Mouse (Mus musculus) central nervous system, embryonic 18 days (tissue): Measurements from ENCODE around the gene Gins3. TPM values are rescaled to one million over a fixed set of nuclear protein-coding genes. Genes with fewer than 3 reads are reported as not detected.

Experiments
- polyA plus RNA-seq: library from polyadenylated mRNA; depleted of rRNA; stranded (reverse); fragments of >200 nt; gene quantifications from 2 replicates; pipeline ENCODE4 v1.2.3, GENCODE M21; 2012; rRNA removed

The Gins3 gene
- polyA plus RNA-seq: 3.1 and 3.9 TPM in 2 replicates

GRCm38 (mm10) chr8:95633262-95634062 is at the start of gene Gins3:
Gins3 (plus strand) TSS chr8:95633453.

GRCm38 (mm10) chr8:95676631-95677030 is 43.4 kb downstream of the Gins3 start, which contains the start of gene Ndrg4:
Ndrg4 (plus strand) TSS chr8:95676980.

Other genes with a start within 250 kb of the Gins3 start
- 126 and 138 TPM in 2 replicates for gene Cfap20, start 198.6 kb upstream of the Gins3 start, polyA plus RNA-seq
- 46.9 and 47.1 TPM in 2 replicates for gene Csnk2a2, start 143.4 kb upstream of the Gins3 start, polyA plus RNA-seq
- gene Ccdc113, start 99.4 kb upstream of the Gins3 start, polyA plus RNA-seq: 1.5 and 2.1 TPM in 2 replicates
- gene Prss54, start 57.1 kb upstream of the Gins3 start, polyA plus RNA-seq: not detected in 2 replicates
- 710 and 739 TPM in 2 replicates for gene Ndrg4, start 43.5 kb downstream of the Gins3 start, polyA plus RNA-seq
- 39.6 and 42.9 TPM in 2 replicates for gene Setd6, start 82.4 kb downstream of the Gins3 start, polyA plus RNA-seq
- gene Cnot1, start 174.0 kb downstream of the Gins3 start, polyA plus RNA-seq: 69.1 and 70.0 TPM in 2 replicates
- gene Sap18b, start 191.9 kb downstream of the Gins3 start, polyA plus RNA-seq: 98.0 and 98.1 TPM in 2 replicates
- 35.0 and 35.2 TPM in 2 replicates for gene Slc38a7, start 220.1 kb downstream of the Gins3 start, polyA plus RNA-seq